Mouse (Mus musculus): ENCODE data around the gene Wdfy2.
"Not testable (repeated sequence)": the region's sequence is repeated elsewhere in the genome, so short reads cannot be mapped to it uniquely, and the experiment has no call there.

Gene Wdfy2

GRCm38 (mm10) chr14:62891401-62891800 lies 53.9 kb downstream of the Wdfy2 start:
- H3K4me1 ChIP-seq (replicated peaks; ENCODE audit: low read depth, low read length), result peaks cover 12% of the 10 kb centered on the region
- TF ChIP-seq CTCF (conservative IDR thresholded peaks at IDR 0.05; ENCODE audit: low read length), result no peak
- TF ChIP-seq POU5F1 (IDR thresholded peaks at IDR 0.05; ENCODE audit: borderline replicate concordance, low read length), result no peak

GRCm38 (mm10) chr14:62892771-62893641 lies 55.5 kb downstream of the Wdfy2 start:
- Histone ChIP-seq H3K4me3 (replicated peaks; ENCODE audit: low read length) (no peak overlapping the region), H3K9me3 (ENCODE audit: low read length) (no peaks in the 10 kb centered on the region), H3K4me1 (replicated peaks; ENCODE audit: low read depth, low read length) (peaks cover 12% of the 10 kb centered on the region), H3K36me3 (ENCODE audit: insufficient read depth, low read length) (no peaks in the 10 kb centered on the region), H3K27me3 (ENCODE audit: insufficient read depth, low read length) (no peaks in the 10 kb centered on the region)
- TF ChIP-seq CTCF (conservative IDR thresholded peaks at IDR 0.05; ENCODE audit: low read length) (no peak), NANOG (IDR thresholded peaks at IDR 0.05; ENCODE audit: borderline replicate concordance, low read length) (no peak), POU5F1 (IDR thresholded peaks at IDR 0.05; ENCODE audit: borderline replicate concordance, low read length) (no peak)

More at GRCm38 (mm10) chr14:62891401-62891800, 53.9 kb downstream of the Wdfy2 start:
- H3K27me3 ChIP-seq (ENCODE audit: insufficient read depth, low read length), result no peaks in the 10 kb centered on the region
- no peaks in the 10 kb centered on the region for H3K9me3 ChIP-seq (ENCODE audit: low read length)
- H3K36me3 ChIP-seq (ENCODE audit: insufficient read depth, low read length), result no peaks in the 10 kb centered on the region
- H3K4me3 ChIP-seq (replicated peaks; ENCODE audit: low read length), result no peak overlapping the region

DNA sequence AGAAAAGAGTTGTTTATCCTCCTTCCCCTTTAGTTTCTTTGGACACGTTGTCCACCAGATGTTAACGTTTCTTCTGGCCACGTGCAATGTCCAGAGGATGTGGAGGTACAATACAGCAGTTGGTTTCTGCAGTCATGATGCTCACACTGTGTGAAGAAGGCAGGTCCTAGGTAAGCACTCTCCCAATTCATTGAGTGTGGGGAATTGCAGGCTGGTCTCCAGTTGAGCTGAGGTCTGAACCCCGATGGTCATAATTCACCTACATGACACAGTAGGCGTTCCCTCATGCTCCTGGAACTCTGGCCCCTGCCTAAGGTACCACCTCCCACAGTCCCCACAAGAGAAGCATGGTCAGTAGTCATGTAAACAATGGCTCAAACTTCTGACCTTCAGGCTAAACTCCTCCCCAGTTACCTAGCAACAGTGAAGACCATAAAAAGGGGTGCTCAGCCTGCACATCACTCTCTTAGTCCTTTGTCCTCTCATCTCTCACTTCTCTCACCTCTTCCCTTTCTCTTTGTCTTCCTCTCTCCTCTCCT lies 56.2 kb downstream of the Wdfy2 start:
- H3K36me3 ChIP-seq (ENCODE audit: insufficient read depth, low read length); H3K9me3 ChIP-seq (ENCODE audit: low read length); H3K27me3 ChIP-seq (ENCODE audit: insufficient read depth, low read length); H3K4me3 ChIP-seq (replicated peaks; ENCODE audit: low read length): not testable (repeated sequence)
- H3K4me1 ChIP-seq (replicated peaks; ENCODE audit: low read depth, low read length), result peaks cover 12% of the 10 kb centered on the region

DNA sequence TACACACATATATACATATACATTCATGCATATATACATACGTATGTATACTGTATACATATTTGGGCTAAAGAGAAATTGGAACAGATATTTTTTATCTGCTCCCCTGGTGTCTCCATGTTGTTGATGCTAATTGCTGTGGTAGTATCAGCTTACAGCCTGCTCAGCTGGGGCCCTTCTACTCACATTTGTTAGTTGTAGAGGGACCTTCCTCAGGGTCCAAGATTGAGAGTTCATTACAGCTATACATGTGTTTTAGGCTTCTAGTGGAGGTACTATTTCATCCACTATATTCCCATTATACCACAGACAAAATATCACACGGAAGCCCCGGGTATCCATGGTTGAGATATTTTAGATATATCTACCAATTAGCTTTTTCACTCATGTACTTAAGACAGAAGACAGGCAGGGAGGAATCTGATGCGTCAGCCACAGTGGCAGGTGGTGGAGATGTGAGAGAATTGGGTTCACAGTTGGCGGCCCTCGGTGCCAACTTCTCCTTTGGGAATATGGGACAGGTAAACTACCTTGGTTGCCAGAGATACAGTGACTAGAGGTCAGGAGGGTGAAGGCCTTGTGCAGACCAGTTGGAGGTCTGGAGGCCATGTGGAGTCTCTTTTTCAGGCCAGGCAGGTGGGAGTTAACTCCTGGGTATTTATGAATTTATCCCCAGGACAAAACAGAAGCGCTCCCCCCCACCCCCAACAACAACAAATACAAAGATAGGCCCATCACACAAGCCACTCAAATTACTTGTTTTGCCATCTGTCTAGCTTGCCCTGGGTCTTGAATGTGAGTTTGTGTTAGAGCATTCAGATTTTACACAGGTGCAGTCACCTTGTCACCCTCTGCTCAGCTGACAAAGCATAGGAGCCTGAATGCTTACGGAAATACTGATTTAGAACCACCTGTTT lies 57.7 kb downstream of the Wdfy2 start:
- Histone ChIP-seq H3K4me3 (replicated peaks; ENCODE audit: low read length) (no peak overlapping the region), H3K27me3 (ENCODE audit: insufficient read depth, low read length) (no peaks in the 10 kb centered on the region), H3K4me1 (replicated peaks; ENCODE audit: low read depth, low read length) (peaks cover 14% of the 10 kb centered on the region), H3K36me3 (ENCODE audit: insufficient read depth, low read length) (no peaks in the 10 kb centered on the region), H3K9me3 (ENCODE audit: low read length) (no peaks in the 10 kb centered on the region)
- TF ChIP-seq CTCF (conservative IDR thresholded peaks at IDR 0.05; ENCODE audit: low read length) (no peak), NANOG (IDR thresholded peaks at IDR 0.05; ENCODE audit: borderline replicate concordance, low read length) (no peak), POU5F1 (IDR thresholded peaks at IDR 0.05; ENCODE audit: borderline replicate concordance, low read length) (no peak)

DNA sequence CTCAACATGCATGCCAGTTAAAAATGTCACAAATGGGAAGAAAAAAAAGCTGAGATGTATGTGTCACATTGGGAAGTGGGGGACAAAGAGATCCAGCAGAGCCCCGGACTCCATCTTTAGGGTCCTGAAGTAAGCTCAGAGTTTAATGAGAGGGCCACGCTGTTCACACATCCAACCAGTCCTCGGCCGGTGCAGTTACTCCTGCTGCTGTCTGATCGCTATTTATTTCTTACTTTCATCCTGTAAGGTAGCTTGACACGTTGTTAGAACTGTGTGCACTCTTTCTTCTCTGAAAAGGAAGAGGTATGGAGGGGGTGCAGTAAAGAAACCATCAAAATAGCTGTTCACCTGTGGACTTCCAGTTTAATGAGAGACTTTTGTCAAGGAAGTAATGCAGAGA lies 60.6 kb downstream of the Wdfy2 start:
- Histone ChIP-seq H3K4me3 (replicated peaks; ENCODE audit: low read length) (no peak overlapping the region), H3K4me1 (replicated peaks; ENCODE audit: low read depth, low read length) (peaks cover 9% of the 10 kb centered on the region), H3K36me3 (ENCODE audit: insufficient read depth, low read length) (no peaks in the 10 kb centered on the region), H3K27me3 (ENCODE audit: insufficient read depth, low read length) (no peaks in the 10 kb centered on the region), H3K9me3 (ENCODE audit: low read length) (no peaks in the 10 kb centered on the region)
- TF ChIP-seq CTCF (conservative IDR thresholded peaks at IDR 0.05; ENCODE audit: low read length) (no peak), NANOG (IDR thresholded peaks at IDR 0.05; ENCODE audit: borderline replicate concordance, low read length) (no peak), POU5F1 (IDR thresholded peaks at IDR 0.05; ENCODE audit: borderline replicate concordance, low read length) (no peak)

- H3K4me3 ChIP-seq (replicated peaks; ENCODE audit: low read length), result no peak overlapping the region
- no peaks in the 10 kb centered on the region for H3K27me3 ChIP-seq (ENCODE audit: insufficient read depth, low read length)
- H3K4me1 ChIP-seq (replicated peaks; ENCODE audit: low read depth, low read length), result peaks cover 7% of the 10 kb centered on the region
- H3K36me3 ChIP-seq (ENCODE audit: insufficient read depth, low read length), result no peaks in the 10 kb centered on the region
- no peaks in the 10 kb centered on the region for H3K9me3 ChIP-seq (ENCODE audit: low read length)
- TF ChIP-seq POU5F1 (IDR thresholded peaks at IDR 0.05; ENCODE audit: borderline replicate concordance, low read length) (no peak), CTCF (conservative IDR thresholded peaks at IDR 0.05; ENCODE audit: low read length) (no peak), NANOG (IDR thresholded peaks at IDR 0.05; ENCODE audit: borderline replicate concordance, low read length) (no peak)
Observed at GRCm38 (mm10) chr14:62907888-62908287, 70.4 kb downstream of the Wdfy2 start.

DNA sequence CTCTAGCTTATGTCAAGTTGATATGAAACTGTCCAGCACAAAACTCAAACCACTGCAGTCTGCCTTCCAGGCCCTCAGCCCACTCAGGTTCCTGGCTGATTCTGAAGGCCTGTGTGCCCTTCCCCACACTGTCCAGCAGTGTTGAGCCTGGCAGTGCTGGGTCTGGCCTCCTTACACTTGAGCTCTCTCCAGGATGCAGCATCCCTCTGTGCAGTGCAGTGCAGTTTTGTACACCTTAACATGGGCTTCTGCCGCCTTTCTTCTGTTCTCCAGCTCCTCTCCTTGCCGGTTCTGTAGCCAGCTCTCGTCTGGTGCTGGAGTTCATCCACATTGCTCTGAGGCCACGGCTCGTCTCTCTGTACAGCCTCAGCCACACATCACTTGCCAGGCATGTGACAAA lies 71.1 kb downstream of the Wdfy2 start:
- H3K36me3 ChIP-seq (ENCODE audit: insufficient read depth, low read length), result no peaks in the 10 kb centered on the region
- no peaks in the 10 kb centered on the region for H3K27me3 ChIP-seq (ENCODE audit: insufficient read depth, low read length)
- H3K4me3 ChIP-seq (replicated peaks; ENCODE audit: low read length), result no peak overlapping the region
- no peak for TF ChIP-seq CTCF (conservative IDR thresholded peaks at IDR 0.05; ENCODE audit: low read length)
- no peak for TF ChIP-seq NANOG (IDR thresholded peaks at IDR 0.05; ENCODE audit: borderline replicate concordance, low read length)
- TF ChIP-seq POU5F1 (IDR thresholded peaks at IDR 0.05; ENCODE audit: borderline replicate concordance, low read length), result no peak
- no peaks in the 10 kb centered on the region for H3K9me3 ChIP-seq (ENCODE audit: low read length)
- peaks cover 7% of the 10 kb centered on the region for H3K4me1 ChIP-seq (replicated peaks; ENCODE audit: low read depth, low read length)

DNA sequence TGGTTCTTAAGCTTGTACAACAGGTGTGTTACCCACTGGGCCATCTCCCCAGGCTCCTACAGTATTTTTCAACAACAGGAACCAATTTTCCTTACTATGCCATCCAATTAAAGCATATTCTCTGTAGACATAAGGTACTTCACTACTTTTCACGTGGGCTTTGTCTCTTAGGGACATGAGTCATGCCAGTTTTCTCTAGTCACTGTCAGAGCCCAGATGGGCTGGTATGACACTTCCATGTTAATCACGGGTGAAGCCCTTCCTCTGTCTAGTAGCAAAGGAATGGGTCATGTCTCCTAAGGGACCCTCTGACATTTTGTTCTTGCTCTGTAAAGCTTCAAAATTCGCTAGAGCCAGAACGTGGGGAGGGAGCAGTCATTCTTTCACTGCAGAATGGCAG lies 73.4 kb downstream of the Wdfy2 start:
- Histone ChIP-seq H3K36me3 (ENCODE audit: insufficient read depth, low read length) (no peaks in the 10 kb centered on the region), H3K4me1 (replicated peaks; ENCODE audit: low read depth, low read length) (peaks cover 7% of the 10 kb centered on the region), H3K4me3 (replicated peaks; ENCODE audit: low read length) (no peak overlapping the region), H3K9me3 (ENCODE audit: low read length) (no peaks in the 10 kb centered on the region), H3K27me3 (ENCODE audit: insufficient read depth, low read length) (no peaks in the 10 kb centered on the region)
- TF ChIP-seq NANOG (IDR thresholded peaks at IDR 0.05; ENCODE audit: borderline replicate concordance, low read length), result no peak
- no peak for TF ChIP-seq CTCF (conservative IDR thresholded peaks at IDR 0.05; ENCODE audit: low read length)
- no peak for TF ChIP-seq POU5F1 (IDR thresholded peaks at IDR 0.05; ENCODE audit: borderline replicate concordance, low read length)

All from E14TG2a.4 (cell line).